Mouse (Mus musculus) erythroblast, embryonic 14.5 days (primary cell): ENCODE measurements around the gene Limch1.

Experiments
- GATA1 ChIP-seq: IDR thresholded peaks from 2 replicates; pipeline ENCODE4 v1.6.1; 2012; ENCODE audit warnings: low read length, inconsistent platforms, mixed read lengths
- TAL1 ChIP-seq: IDR thresholded peaks from 3 replicates; pipeline ENCODE4 v1.6.1; 2012; ENCODE audit warnings: low read length, inconsistent platforms, mixed read lengths

- TF ChIP-seq TAL1 (no peak), GATA1 (no peak)
Observed at GRCm38 (mm10) chr5:66793251-66793650, 47.6 kb downstream of the Limch1 start.
